ENCODE assay signal across 21 mouse cellular contexts in genomic region chr6:83104158-83104557, GRCm38 (mm10). TPM values are rescaled to one million over a fixed set of nuclear protein-coding genes. Genes with fewer than 3 reads are reported as not detected.
DNase-seq lines count a peak whose midpoint lies in the region.
"Had no signal": no experiment of that assay in that cellular context is flagged by ENCODE, and none has a peak within 500 bp of the region (broad histone marks: within the 10 kb centered on the region; RNA-seq: fewer than 3 reads in every experiment).

No protein-coding gene starts in this region.

- peak; percentile 12 for DNase-seq in cerebellum, adult 9-10 months
- DNase-seq in cerebellum, postnatal 4 days (ENCODE audit: low spot score in 2 of 2): no peak
- peak; percentile 52 for DNase-seq in layer of hippocampus, adult 11-12 months (ENCODE audit: low spot score)
- DNase-seq in layer of hippocampus, adult 9-10 months (ENCODE audit: low spot score): no peak
- peak; percentile 74 for DNase-seq in brain, adult 2 months (ENCODE audit: low read depth, low spot score)
- DNase-seq in layer of hippocampus, adult 8-10 months (ENCODE audit: low spot score in 2 of 2): peak; percentile 44 to 65
- DNase-seq in urinary bladder, postnatal 4 days (ENCODE audit: low spot score in 2 of 2): no peak
- DNase-seq in embryo, embryonic 9.5 days (ENCODE audit: extremely low spot score): no peak
- DNase-seq: adrenal gland, postnatal 14 days; cerebellum, adult 18-20 months; cerebellum, postnatal 14 days; gastrocnemius, postnatal 25 days; heart, adult 11 months; heart, postnatal 36 days; kidney, adult 9 months; kidney, postnatal 10 days; liver; lung, adult 2 months; lung, postnatal 10 days; right cerebral cortex, postnatal 25 days; thymus, postnatal 14 days had no signal

RNA-seq across cellular contexts. Expression of gene Gm42688, which starts 2.7 kb away (rescaled TPM):
- 1 to 10 TPM; 7.5 to 9.1 (median 8.5) TPM for total RNA-seq in layer of hippocampus, adult 8-10 months (2022)

RNA-seq across cellular contexts. Expression of gene Ccdc142, which starts 2.8 kb away (rescaled TPM):
- 10 to 100 TPM in 1 of 4 experiments, 1 to 10 TPM in 3; 6.6 to 13.8 (median 8.9) TPM for total RNA-seq in layer of hippocampus, adult 8-10 months (2022)

RNA-seq across cellular contexts. Expression of gene Mrpl53, which starts 4.7 kb away (rescaled TPM):
- total RNA-seq in layer of hippocampus, adult 8-10 months (2022): 10 to 100 TPM; 52.2 to 63.0 (median 61.9) TPM

RNA-seq across cellular contexts. Expression of gene Mogs, which starts 11.1 kb away (rescaled TPM):
- total RNA-seq in layer of hippocampus, adult 8-10 months (2022): 10 to 100 TPM; 23.7 to 30.1 (median 28.2) TPM

RNA-seq across cellular contexts. Expression of gene Wbp1, which starts 17.2 kb away (rescaled TPM):
- total RNA-seq in layer of hippocampus, adult 8-10 months (2022): 10 to 100 TPM; 47.2 to 57.7 (median 52.1) TPM

Comparison
In these comparisons a context has a peak if more than half of its experiments do, and no peak if none do; other contexts are left out.
1. DNase-seq: peak in cerebellum, adult 9-10 months (single experiment), layer of hippocampus, adult 11-12 months (single experiment), brain, adult 2 months (single experiment) and layer of hippocampus, adult 8-10 months (2 of 2); none in cerebellum, postnatal 4 days (0 of 2), layer of hippocampus, adult 9-10 months (single experiment), urinary bladder, postnatal 4 days (0 of 2) and embryo, embryonic 9.5 days (single experiment).